Mouse (Mus musculus): ENCODE data around the gene Znrf1. TPM values are rescaled to one million over a fixed set of nuclear protein-coding genes. Genes with fewer than 3 reads are reported as not detected.

Gene Znrf1
- total and polyA plus RNA-seq, 3 experiments = 9.3 to 21.2 (median 9.5) TPM

DNA sequence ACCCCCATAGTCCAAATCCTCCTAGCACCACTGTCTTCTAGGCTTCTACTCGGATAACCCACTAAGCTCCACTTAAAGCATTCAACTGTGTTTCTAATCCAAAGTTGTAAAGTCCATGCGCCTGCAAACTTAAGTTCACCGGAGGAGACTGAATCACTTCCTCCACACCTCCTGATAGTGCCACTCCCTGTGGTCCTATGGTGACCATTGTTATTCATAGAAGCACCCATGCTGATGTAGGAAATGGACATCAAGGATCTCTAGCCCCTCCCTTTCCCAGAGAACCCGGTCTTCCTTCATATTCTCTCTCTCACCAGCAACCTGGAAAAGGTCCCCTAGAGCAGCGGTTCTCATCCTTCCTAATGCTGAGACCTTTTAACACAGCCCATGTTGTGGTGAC, 77.3 kb downstream of the Znrf1 start:
- no peak for DNase-seq (ENCODE audit: extremely low read depth)
- no peaks in the 10 kb centered on the region for H3K27me3 ChIP-seq (replicated peaks)
- H3K27ac ChIP-seq (ENCODE audit: insufficient read depth, low read depth) = no peak overlapping the region
- H3K79me2 ChIP-seq (replicated peaks; ENCODE audit: control insufficient read depth, extremely low read depth, insufficient read depth, poor library complexity, severe bottlenecking) = no peaks in the 10 kb centered on the region
- TF ChIP-seq MEF2A (IDR thresholded peaks at IDR 0.05; ENCODE audit: borderline replicate concordance, low read depth, low read length) (no peak), E2F4 (IDR thresholded peaks at IDR 0.05; ENCODE audit: insufficient replicate concordance, low read depth, low read length) (no peak), TCF12 (IDR thresholded peaks at IDR 0.05; ENCODE audit: low read depth, low read length) (no peak), ZMIZ1 (IDR thresholded peaks at IDR 0.05; ENCODE audit: low read depth, low read length) (no peak), NRF1 (IDR thresholded peaks at IDR 0.05; ENCODE audit: low read depth, low read length) (no peak), GABPA (IDR thresholded peaks at IDR 0.05; ENCODE audit: insufficient replicate concordance, low read depth, low read length) (no peak), MYC (IDR thresholded peaks at IDR 0.05; ENCODE audit: low read depth, low read length) (no peak), BHLHE40 (IDR thresholded peaks at IDR 0.05; ENCODE audit: low read depth, low read length) (no peak), MAFK (IDR thresholded peaks at IDR 0.05; ENCODE audit: insufficient replicate concordance, low read length) (no peak), POLR2AphosphoS2 (IDR thresholded peaks at IDR 0.05; ENCODE audit: low read depth, low read length) (no peak), POLR2A (IDR thresholded peaks at IDR 0.05; ENCODE audit: low read depth, low read length) (no peak), SIN3A (IDR thresholded peaks at IDR 0.05; ENCODE audit: low read length) (no peak), USF2 (conservative IDR thresholded peaks at IDR 0.05; ENCODE audit: low read depth, low read length) (no peak), CHD1 (IDR thresholded peaks at IDR 0.05; ENCODE audit: low read depth, low read length) (no peak), RAD21 (IDR thresholded peaks at IDR 0.05; ENCODE audit: low read depth, low read length) (no peak), ELF1 (IDR thresholded peaks at IDR 0.05; ENCODE audit: low read depth, low read length) (no peak), RCOR1 (conservative IDR thresholded peaks at IDR 0.05; ENCODE audit: low read depth, low read length) (no peak), UBTF (IDR thresholded peaks at IDR 0.05; ENCODE audit: low read depth, low read length) (no peak), USF1 (IDR thresholded peaks at IDR 0.05; ENCODE audit: low read depth, low read length) (no peak)
- no peak overlapping the region for H3K9ac ChIP-seq (ENCODE audit: insufficient read depth, low read depth)
- H3K9me3 ChIP-seq (replicated peaks; ENCODE audit: low read length) = no peaks in the 10 kb centered on the region
- H3K36me3 ChIP-seq (replicated peaks in 1 of 2; ENCODE audit: control insufficient read depth in 1 of 2, insufficient read depth in 1 of 2, low read length in 1 of 2) = peaks cover 0 to 51% of the 10 kb centered on the region in 2 experiments
- no peak overlapping the region for H3K4me2 ChIP-seq (ENCODE audit: insufficient read depth, low read depth, poor library complexity, severe bottlenecking)
- H3K4me1 ChIP-seq (ENCODE audit: control insufficient read depth in 1 of 2, insufficient read depth in 2 of 2) = no peaks in the 10 kb centered on the region
- dilution Hi-C loops (cut with MboI; ENCODE audit: extremely low pct_ligation_motif_present, extremely low pct_unique_long_range_greater_than_20kb, low sequenced_read_pairs) (no loop called here), in situ Hi-C loops (cut with MboI; ENCODE audit: low pct_ligation_motif_present, low pct_unique_long_range_greater_than_20kb, low sequenced_read_pairs) (no loop called here)
- no peak overlapping the region for H3K4me3 ChIP-seq (replicated peaks in 1 of 3; ENCODE audit: low read depth in 2 of 3, low read length in 2 of 3, poor library complexity in 1 of 3)

DNA sequence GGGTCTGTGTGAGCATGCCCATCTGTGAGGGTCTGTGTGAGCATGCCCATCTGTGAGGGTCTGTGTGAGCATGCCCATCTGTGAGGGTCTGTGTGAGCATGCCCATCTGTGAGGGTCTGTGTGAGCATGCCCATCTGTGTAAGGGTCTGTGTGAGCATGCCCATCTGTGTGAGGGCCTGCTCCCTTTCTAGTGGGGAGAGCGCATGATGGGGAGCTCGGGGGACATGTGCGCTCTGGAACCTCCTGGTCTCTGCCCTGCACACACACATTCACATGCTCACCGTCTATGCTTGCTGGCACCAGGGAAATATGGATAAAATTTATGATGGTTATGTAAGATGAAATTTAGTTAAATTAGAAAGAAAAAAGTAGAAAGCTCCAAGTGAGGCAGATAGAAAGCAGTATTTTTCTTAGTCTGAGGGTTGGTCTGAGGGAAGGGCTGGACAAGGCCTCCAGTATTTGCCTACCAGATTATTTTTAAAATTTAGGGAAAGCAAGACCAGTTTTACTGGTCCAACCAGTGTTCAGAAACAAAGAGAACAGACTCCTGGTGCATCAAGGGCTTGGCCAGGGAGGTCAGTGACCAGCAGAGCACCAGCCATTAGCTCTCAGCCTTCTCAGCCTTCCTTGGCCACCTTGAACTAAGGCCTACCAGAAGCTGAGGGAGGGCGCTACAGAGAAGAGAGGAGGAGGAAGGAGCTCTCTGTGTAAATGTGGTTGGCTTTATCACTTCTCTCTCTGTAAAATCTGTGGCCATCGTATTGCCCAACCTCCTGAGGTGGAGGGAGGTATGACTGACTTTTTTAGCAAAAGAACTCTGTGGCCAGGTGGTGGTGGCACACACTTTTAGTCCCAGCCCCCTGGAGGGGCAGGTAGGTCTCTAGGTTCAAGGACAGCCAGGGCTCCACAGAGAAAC, 79.1 kb downstream of the Znrf1 start:
- Histone ChIP-seq H3K27me3 (replicated peaks) (no peaks in the 10 kb centered on the region), H3K4me1 (ENCODE audit: control insufficient read depth in 1 of 2, insufficient read depth in 2 of 2) (no peaks in the 10 kb centered on the region), H3K36me3 (replicated peaks in 1 of 2; ENCODE audit: control insufficient read depth in 1 of 2, insufficient read depth in 1 of 2, low read length in 1 of 2) (peaks cover 0 to 53% of the 10 kb centered on the region in 2 experiments), H3K79me2 (replicated peaks; ENCODE audit: control insufficient read depth, extremely low read depth, insufficient read depth, poor library complexity, severe bottlenecking) (no peaks in the 10 kb centered on the region), H3K27ac (ENCODE audit: insufficient read depth, low read depth) (no peak overlapping the region), H3K9me3 (replicated peaks; ENCODE audit: low read length) (no peaks in the 10 kb centered on the region), H3K4me2 (ENCODE audit: insufficient read depth, low read depth, poor library complexity, severe bottlenecking) (no peak overlapping the region), H3K9ac (ENCODE audit: insufficient read depth, low read depth) (no peak overlapping the region), H3K4me3 (replicated peaks in 1 of 3; ENCODE audit: low read depth in 2 of 3, low read length in 2 of 3, poor library complexity in 1 of 3) (no peak overlapping the region)
- TF ChIP-seq ELF1 (IDR thresholded peaks at IDR 0.05; ENCODE audit: low read depth, low read length) (no peak), MEF2A (IDR thresholded peaks at IDR 0.05; ENCODE audit: borderline replicate concordance, low read depth, low read length) (no peak), ZC3H11A (IDR thresholded peaks at IDR 0.05; ENCODE audit: low read depth, low read length) (no peak), SIN3A (IDR thresholded peaks at IDR 0.05; ENCODE audit: low read length) (no peak), ZMIZ1 (IDR thresholded peaks at IDR 0.05; ENCODE audit: low read depth, low read length) (no peak), TCF12 (IDR thresholded peaks at IDR 0.05; ENCODE audit: low read depth, low read length) (no peak), EP300 (IDR thresholded peaks at IDR 0.05; ENCODE audit: low read length) (no peak), USF2 (conservative IDR thresholded peaks at IDR 0.05; ENCODE audit: low read depth, low read length) (no peak), BHLHE40 (IDR thresholded peaks at IDR 0.05; ENCODE audit: low read depth, low read length) (no peak), MAX (IDR thresholded peaks at IDR 0.05; ENCODE audit: low read length) (no peak), JUN (IDR thresholded peaks at IDR 0.05; ENCODE audit: insufficient read depth, low read depth, low read length) (no peak), PAX5 (IDR thresholded peaks at IDR 0.05; ENCODE audit: low read length) (no peak), NELFE (IDR thresholded peaks at IDR 0.05; ENCODE audit: low read depth, low read length) (no peak), E2F4 (IDR thresholded peaks at IDR 0.05; ENCODE audit: insufficient replicate concordance, low read depth, low read length) (no peak), RCOR1 (conservative IDR thresholded peaks at IDR 0.05; ENCODE audit: low read depth, low read length) (no peak), RAD21 (IDR thresholded peaks at IDR 0.05; ENCODE audit: low read depth, low read length) (no peak), JUND (conservative IDR thresholded peaks at IDR 0.05; ENCODE audit: low read depth, low read length) (no peak), ETS1 (conservative IDR thresholded peaks at IDR 0.05; ENCODE audit: low read depth, low read length) (no peak), UBTF (IDR thresholded peaks at IDR 0.05; ENCODE audit: low read depth, low read length) (no peak), KAT2A (IDR thresholded peaks at IDR 0.05; ENCODE audit: insufficient replicate concordance, low read length) (no peak)
- in situ Hi-C loops (cut with MboI; ENCODE audit: low pct_ligation_motif_present, low pct_unique_long_range_greater_than_20kb, low sequenced_read_pairs) = no loop called here
- DNase-seq (ENCODE audit: extremely low read depth) = no peak
- dilution Hi-C loops (cut with MboI; ENCODE audit: extremely low pct_ligation_motif_present, extremely low pct_unique_long_range_greater_than_20kb, low sequenced_read_pairs) = no loop called here
